Mouse (Mus musculus) left cerebral cortex, postnatal 36 days (tissue): ENCODE results near the gene Adat3. TPM values are rescaled to one million over a fixed set of nuclear protein-coding genes. Genes with fewer than 3 reads are reported as not detected.
"Not testable (repeated sequence)": the region's sequence is repeated elsewhere in the genome, so short reads cannot be mapped to it uniquely, and the experiment has no call there.

Experiments used
- DNase-seq, 2 experiments: peaks; one replicate each; pipeline ENCODE4 v3.0.0; 2021 to 2022; ENCODE audit warnings: low spot score in 2 of 2, mixed read lengths in 1 of 2
- intact Hi-C: fragments of 180-260 bp; cut with DNase I; formaldehyde crosslinking; loops from one replicate; pipeline ENCODE4 v1.15.1; 2025
- total RNA-seq, 2 experiments: library from RNA; stranded (reverse); gene quantifications; 2 replicates each; pipeline ENCODE4 v1.2.3; 2021

Adat3 gene
- total RNA-seq, 2 experiments from 2014 or later = 1.7 to 4.0 TPM

DNA sequence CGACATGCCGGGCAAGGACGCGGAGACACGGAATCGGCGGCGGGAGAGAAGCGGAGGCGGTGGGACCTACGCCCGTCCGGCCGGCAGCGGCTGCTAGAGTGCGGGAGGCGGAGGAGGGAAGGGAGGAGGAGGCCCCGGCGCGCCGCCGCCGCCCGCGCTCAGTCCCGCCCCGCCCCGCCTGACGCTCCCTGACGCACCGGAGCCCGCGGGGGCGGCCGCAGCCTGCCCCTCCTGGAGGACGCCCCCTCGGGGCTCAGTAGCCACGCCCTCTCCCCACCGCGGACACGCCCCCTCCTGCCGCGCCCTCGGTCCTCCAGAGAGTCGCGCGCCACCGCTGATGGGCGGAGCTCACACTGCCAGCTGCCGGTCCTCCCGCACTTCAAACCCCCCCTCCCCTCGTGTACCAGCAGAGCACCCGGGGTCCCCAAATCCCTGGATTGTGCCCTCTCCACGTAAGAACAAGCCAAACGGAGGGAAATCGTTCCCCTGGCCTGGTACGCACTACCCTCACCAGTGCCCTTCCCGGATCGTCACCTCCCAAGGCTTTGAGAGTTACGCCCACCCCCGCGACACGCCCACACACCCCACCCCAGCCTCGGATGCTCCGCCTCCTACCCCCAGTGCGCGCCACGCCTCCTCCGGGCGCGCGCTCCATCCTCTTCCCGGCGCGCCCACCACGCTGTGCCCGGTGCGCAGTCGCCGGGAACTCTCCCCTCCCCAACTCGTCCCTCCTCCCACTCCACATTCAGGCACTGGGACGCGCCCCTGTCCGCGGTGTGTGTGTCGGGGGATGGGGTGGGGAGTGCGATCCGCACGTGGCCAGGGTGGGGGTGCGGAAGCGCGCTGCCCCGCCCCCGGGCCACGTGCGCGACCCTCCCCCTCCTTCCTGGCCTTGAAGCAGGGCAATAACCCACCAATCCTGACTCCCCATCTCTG is 25.2 kb upstream of the Adat3 start, which contains the start of gene Klf16:
Gene Klf16 (minus strand): TSS at position 127 of the 936 bp plus-strand sequence.
- DNase-seq = peak; percentile 96
- intact Hi-C loops = loop anchor here (1.0 to 2.0 kb wide), 3 partner anchors 11 to 45 kb away; partner anchors contain the start of gene Csnk1g2

GRCm38 (mm10) chr10:80578131-80578750 is 24.4 kb upstream of the Adat3 start:
- peak; percentile 60 to 67 for DNase-seq
- intact Hi-C loops = no loop called here

DNA sequence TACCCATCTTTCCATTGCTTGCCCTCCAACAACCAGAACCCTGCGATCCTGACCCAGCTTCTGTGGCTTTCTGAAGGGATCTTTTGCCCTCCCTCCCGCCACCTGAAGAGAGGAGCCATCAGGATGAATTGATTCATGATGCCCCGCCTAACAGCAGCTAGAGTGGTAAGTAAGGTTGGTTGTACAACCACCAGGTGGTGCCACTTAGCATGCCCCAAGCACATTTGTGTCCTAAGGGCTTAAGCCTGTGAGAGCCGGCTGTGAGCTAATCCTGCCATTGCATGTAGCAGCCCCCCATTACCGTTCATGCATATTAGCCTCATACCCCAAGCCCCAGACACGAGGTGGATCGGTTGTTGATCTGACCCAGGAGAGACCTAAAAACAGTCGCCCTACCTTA is 23.8 kb upstream of the Adat3 start:
- intact Hi-C loops = no loop called here
- peak in 1 of 2 experiments; percentile 34 for DNase-seq

- DNase-seq = no peak
- intact Hi-C loops = no loop called here
Measured at GRCm38 (mm10) chr10:80583047-80583446, 19.6 kb upstream of the Adat3 start.

- no peak for DNase-seq
Measured at GRCm38 (mm10) chr10:80584045-80584488, 18.6 kb upstream of the Adat3 start.

DNA sequence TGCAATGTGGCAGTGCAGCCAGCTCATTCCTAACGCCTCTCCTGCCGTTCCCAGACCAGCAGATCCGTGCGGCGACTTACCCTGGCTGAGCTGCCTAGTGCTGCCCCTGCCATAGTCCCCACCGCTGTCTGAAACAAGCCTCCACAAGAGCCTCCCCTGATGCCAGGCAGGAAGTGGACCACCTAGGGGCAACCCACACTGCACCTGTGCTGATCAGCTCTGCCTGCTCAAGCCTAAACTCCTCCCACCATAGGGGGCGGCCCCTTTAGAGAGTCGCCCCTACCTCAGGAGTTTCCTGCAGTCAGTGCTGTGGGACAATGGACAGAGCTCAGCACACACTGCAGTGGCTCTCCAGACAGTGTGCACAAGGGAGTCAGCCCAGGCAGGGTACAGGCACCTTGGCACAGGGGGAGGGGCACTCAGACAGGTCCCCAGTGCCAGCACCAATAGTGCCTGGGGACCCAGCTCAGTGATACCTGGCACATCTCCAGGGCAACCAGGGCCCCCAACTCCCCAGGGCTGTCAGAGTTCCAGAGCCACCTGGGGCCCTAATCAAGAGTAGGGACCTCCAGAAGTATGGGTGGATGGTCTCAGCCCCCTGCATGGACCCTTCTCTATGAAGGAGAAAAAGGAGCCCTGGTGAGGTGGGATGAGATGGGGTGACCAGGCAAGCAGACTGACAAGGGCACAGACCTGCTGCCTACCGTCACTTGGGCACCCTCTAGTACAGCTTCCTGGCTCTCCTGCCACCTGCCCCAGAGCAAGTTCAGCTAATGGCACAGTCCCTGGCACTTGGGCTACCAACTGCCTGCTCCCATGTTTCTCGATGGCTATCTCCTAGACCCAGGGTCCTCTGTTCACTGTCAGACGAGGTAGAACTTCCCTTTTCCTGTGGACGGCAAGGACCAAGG is 17.8 kb upstream of the Adat3 start:
- no peak for DNase-seq
- intact Hi-C loops = no loop called here

More at GRCm38 (mm10) chr10:80584045-80584488, 18.6 kb upstream of the Adat3 start:
- intact Hi-C loops = no loop called here

GRCm38 (mm10) chr10:80585581-80585980 is 17.1 kb upstream of the Adat3 start:
- no peak for DNase-seq
- intact Hi-C loops = no loop called here

GRCm38 (mm10) chr10:80586407-80587304 is 16.0 kb upstream of the Adat3 start:
- DNase-seq = no peak
- intact Hi-C loops = no loop called here

GRCm38 (mm10) chr10:80587305-80587657 is 15.4 kb upstream of the Adat3 start:
- DNase-seq = no peak
- intact Hi-C loops = no loop called here

DNA sequence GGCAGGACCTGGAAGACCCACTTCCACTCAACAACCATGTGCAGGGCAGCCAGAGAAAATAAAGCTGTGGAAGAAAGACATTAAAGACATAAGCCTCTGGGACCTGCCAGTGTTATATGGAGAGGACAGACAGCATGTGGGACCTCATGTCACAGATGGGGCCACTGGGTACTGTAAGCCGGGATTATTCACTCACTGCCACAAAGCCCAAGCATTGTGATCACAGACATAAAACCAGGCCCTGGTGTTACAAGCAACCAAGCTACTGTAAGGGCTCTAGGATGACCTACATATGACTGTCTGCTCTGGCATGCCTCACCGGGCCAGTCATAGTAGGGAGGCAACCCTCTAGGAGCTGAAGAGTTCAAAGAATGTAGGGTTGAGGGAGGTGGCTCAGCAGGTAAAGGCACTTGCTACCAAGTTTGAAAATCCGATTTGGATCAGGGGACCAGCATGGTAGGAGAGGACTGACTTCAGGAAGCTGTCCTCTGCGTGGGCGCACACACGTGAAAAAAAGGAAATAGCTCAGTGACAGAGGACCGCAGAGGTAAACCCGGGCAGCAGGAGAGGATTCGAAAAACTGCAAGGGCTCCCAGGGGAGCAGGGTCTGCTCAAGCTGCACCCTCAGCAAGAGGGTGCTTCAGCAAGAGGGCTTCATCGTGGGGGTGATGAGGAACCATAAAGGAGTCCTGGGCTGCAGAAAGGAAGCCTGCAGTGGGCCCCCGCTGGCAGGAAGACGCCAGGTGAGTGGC is 13.4 kb upstream of the Adat3 start:
- DNase-seq = no peak
- intact Hi-C loops = loop anchor here (1.0 kb wide), 1 partner anchor 12 kb away; the partner anchor contains the start of gene Klf16

GRCm38 (mm10) chr10:80589879-80590854 is 12.5 kb upstream of the Adat3 start, which contains the start of gene Abhd17a:
Gene Abhd17a (minus strand): TSS chr10:80590341.
- peak; percentile 90 to 91 for DNase-seq
- intact Hi-C loops = loop anchor here (1.0 kb wide), 1 partner anchor 13 kb away; the partner anchor contains the start of gene Klf16

DNA sequence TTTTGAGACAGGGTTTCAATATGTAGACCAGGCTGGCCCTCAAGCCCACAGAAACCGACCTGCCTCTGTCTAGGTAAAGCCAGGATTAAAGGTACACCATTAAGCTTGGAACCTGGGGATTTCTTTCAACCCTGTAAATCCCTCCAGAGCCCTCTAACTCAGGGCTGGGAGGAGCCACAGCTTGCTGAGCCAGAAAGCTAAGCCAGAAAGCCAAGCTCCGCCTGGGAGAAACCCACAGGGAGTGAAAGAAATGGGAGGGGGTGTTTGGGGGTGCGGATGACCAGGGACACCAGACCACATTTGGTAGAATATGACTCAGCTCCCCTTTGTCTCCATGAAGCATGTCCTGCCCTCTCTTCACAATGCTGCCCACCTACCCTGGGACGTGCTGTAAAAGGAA is 6.4 kb upstream of the Adat3 start:
- DNase-seq = no peak
- intact Hi-C loops = no loop called here

GRCm38 (mm10) chr10:80603364-80603763 is 684 bp downstream of the Adat3 start:
- intact Hi-C loops = no loop called here
- DNase-seq = no peak

GRCm38 (mm10) chr10:80604001-80604509 is 1.4 kb downstream of the Adat3 start:
- DNase-seq = no peak
- intact Hi-C loops = no loop called here

GRCm38 (mm10) chr10:80604988-80605387 is 2.3 kb downstream of the Adat3 start:
- intact Hi-C loops = no loop called here
- DNase-seq = no peak

DNA sequence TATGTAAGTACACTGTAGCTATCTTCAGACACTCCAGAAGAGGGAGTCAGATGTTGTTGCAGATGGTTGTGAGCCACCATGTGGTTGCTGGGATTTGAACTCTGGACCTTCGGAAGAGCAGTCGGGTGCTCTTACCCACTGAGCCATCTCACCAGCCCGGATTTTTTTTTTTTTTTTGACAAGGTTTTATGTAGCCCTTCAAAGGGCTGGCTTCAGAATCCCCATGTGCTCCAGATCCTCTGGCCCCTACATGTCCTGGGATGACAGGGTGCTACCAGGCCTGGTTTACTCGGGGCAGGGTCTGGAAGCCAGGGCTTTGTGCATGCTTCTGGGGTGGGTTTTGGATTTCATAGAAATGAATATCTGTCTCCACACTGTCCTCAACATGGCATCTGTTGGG is 3.0 kb downstream of the Adat3 start, which contains the start of gene Gm49322:
Gene Gm49322 (plus strand): TSS at position 301 of the 400 bp plus-strand sequence.
- DNase-seq, intact Hi-C loops: not testable (repeated sequence)
